Mouse (Mus musculus) lung, postnatal 0 days (tissue): ENCODE results near the gene Ablim2. TPM values are rescaled to one million over a fixed set of nuclear protein-coding genes. Genes with fewer than 3 reads are reported as not detected.
A peak's percentile ranks its signal among the peaks of the same experiment; 100 is the strongest.

Experiments
- ATAC-seq: fragments of 200-750 bp; cut with Nextera tagmentation; 2 replicates; pipeline ENCODE4 v1.8.0; 2017; ENCODE audit warnings: moderate library complexity
- DNase-seq: peaks from one replicate; pipeline ENCODE4 v3.0.0-alpha.2; 2016; ENCODE audit warnings: low spot score
- H3K27ac ChIP-seq: fragments of 300-500 bp; sonication (generic); 2 replicates; pipeline ENCODE4 v1.5.1; 2014; ENCODE audit warnings: antibody characterized with exemption, mild to moderate bottlenecking, low read length, mixed read lengths
- H3K27me3 ChIP-seq: fragments of 300-500 bp; sonication (generic); replicated peaks from 2 replicates; pipeline ENCODE4 v1.6.1; 2014; ENCODE audit warnings: low read length, mixed read lengths; ENCODE audit not compliant: insufficient read depth
- H3K36me3 ChIP-seq: fragments of 300-500 bp; sonication (generic); 2 replicates; pipeline ENCODE4 v1.6.1; 2014; ENCODE audit warnings: low read length, mixed read lengths; ENCODE audit not compliant: insufficient read depth
- H3K4me1 ChIP-seq: fragments of 300-500 bp; sonication (generic); 2 replicates; pipeline ENCODE4 v1.6.1; 2014; ENCODE audit warnings: antibody characterized with exemption, low read depth, low read length, mixed read lengths; ENCODE audit not compliant: insufficient read depth
- H3K4me2 ChIP-seq: fragments of 300-500 bp; sonication (generic); replicated peaks from 2 replicates; pipeline ENCODE4 v1.6.1; 2014; ENCODE audit warnings: low read depth, mild to moderate bottlenecking, low read length, moderate library complexity, mixed read lengths
- H3K4me3 ChIP-seq: fragments of 300-500 bp; sonication (generic); 2 replicates; pipeline ENCODE4 v1.5.1; 2014; ENCODE audit warnings: low read depth, low read length
- H3K9ac ChIP-seq: fragments of 300-500 bp; sonication (generic); replicated peaks from 2 replicates; pipeline ENCODE4 v1.6.1; 2014; ENCODE audit warnings: low read depth, mild to moderate bottlenecking
- H3K9me3 ChIP-seq: fragments of 300-500 bp; sonication (generic); 2 replicates; pipeline ENCODE4 v1.6.1; 2016; ENCODE audit warnings: low read length, mixed read lengths
- CTCF ChIP-seq: IDR thresholded peaks from 2 replicates; pipeline ENCODE4 v1.5.1; 2016; ENCODE audit warnings: antibody characterized with exemption, mild to moderate bottlenecking
- EP300 ChIP-seq: IDR thresholded peaks from 2 replicates; pipeline ENCODE4 v1.6.1; 2016; ENCODE audit warnings: antibody characterized with exemption, mild to moderate bottlenecking, control low read depth
- whole genome bisulfite sequencing: fragments of 180-500 bp; shearing (Covaris S2); extraction: QIAGEN DNeasy Blood & Tissue Kit; methylation state at CpG from one replicate; pipeline ENCODE4 v1.1.7; 2014; 5-methylcytosine and 5-hydroxymethylcytosine counted together
- polyA plus RNA-seq: library from polyadenylated mRNA; unstranded; fragments of >200 nt; fragmentation: Nextera tagmentation; extraction: Ambion mirVana; gene quantifications from 2 replicates; pipeline ENCODE4 v1.2.1, GENCODE M21; 2015

Ablim2 gene
- polyA plus RNA-seq, result 0.74 and 0.75 TPM in 2 replicates

- Histone ChIP-seq H3K4me3 (peak within 1 kb of the TSS; percentile 48), H3K27me3 (peaks cover 23% of the 10 kb centered on the region; the same call in 1 of the 2 replicates), H3K27ac (no peak within 1 kb of the TSS), H3K4me1 (0 out of 2 replicates have a peak, but pooled peaks cover 10% of the 10 kb centered on the region), H3K36me3 (no peaks in the 10 kb centered on the region), H3K9me3 (no peaks in the 10 kb centered on the region), H3K9ac (peak within 1 kb of the TSS; percentile 30; the same call in 1 of the 2 replicates), H3K4me2 (peak within 1 kb of the TSS; percentile 98)
- ATAC-seq, result peak; percentile 96
- TF ChIP-seq CTCF (peak; percentile 43), EP300 (no peak)
- DNase-seq, result peak; percentile 95
- 6% methylated on average over 33 of the region's 35 CpGs for WGBS
These were observed at the start of gene Ablim2 for GRCm38 (mm10) chr5:35757639-35758001. Ablim2 (plus strand) TSS chr5:35757880.

- no peak for TF ChIP-seq EP300
- no peak for TF ChIP-seq CTCF
- Histone ChIP-seq H3K9ac (no peak overlapping the region), H3K4me2 (no peak overlapping the region), H3K4me3 (no peak overlapping the region), H3K36me3 (no peaks in the 10 kb centered on the region; the same call in none of the 2 replicates), H3K4me1 (no peaks in the 10 kb centered on the region), H3K9me3 (no peaks in the 10 kb centered on the region), H3K27ac (no peak overlapping the region), H3K27me3 (no peaks in the 10 kb centered on the region)
- DNase-seq, result no peak
- ATAC-seq, result peak; percentile 8; the same call in 1 of the 2 replicates
- WGBS, result 64% methylated on average over 3 of the region's 3 CpGs
These were observed 47.2 kb upstream of the Ablim2 start for GRCm38 (mm10) chr5:35710481-35710880.

GRCm38 (mm10) chr5:35710931-35711330 is 46.7 kb upstream of the Ablim2 start:
- WGBS, result 65% methylated on average over 3 of the region's 3 CpGs
- DNase-seq, result no peak
- Histone ChIP-seq H3K4me2 (no peak overlapping the region), H3K4me1 (no peaks in the 10 kb centered on the region), H3K9ac (no peak overlapping the region), H3K4me3 (no peak overlapping the region), H3K27ac (no peak overlapping the region), H3K27me3 (no peaks in the 10 kb centered on the region), H3K9me3 (no peaks in the 10 kb centered on the region), H3K36me3 (no peaks in the 10 kb centered on the region; the same call in none of the 2 replicates)
- TF ChIP-seq CTCF (no peak), EP300 (no peak)
- no peak for ATAC-seq

DNA sequence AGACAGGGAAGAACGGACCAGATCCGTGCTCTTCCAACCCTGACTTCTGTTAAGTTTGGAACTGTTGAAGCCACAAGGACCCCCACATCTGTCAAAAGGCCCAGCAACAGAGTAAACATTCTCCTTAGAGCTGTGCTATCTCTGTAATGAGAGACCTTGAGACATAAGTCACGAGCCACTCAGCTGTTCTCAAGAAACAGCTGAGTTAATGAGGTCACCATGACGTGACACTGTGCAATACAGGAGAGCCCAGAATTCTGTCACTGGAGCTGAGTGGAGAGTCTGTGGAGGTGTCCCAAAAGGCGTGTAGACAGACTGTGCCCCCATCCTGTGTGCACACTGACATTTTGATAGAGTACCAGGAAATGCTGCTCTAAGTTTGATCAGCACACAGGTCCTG is 45.2 kb upstream of the Ablim2 start:
- Histone ChIP-seq H3K27me3 (no peaks in the 10 kb centered on the region), H3K4me3 (no peak overlapping the region), H3K27ac (no peak overlapping the region), H3K36me3 (no peaks in the 10 kb centered on the region; the same call in none of the 2 replicates), H3K9ac (no peak overlapping the region), H3K9me3 (no peaks in the 10 kb centered on the region), H3K4me1 (no peaks in the 10 kb centered on the region), H3K4me2 (no peak overlapping the region)
- TF ChIP-seq CTCF (no peak), EP300 (no peak)
- DNase-seq, result no peak
- ATAC-seq, result no peak
- WGBS, result 51% methylated on average over 5 of the region's 5 CpGs

DNA sequence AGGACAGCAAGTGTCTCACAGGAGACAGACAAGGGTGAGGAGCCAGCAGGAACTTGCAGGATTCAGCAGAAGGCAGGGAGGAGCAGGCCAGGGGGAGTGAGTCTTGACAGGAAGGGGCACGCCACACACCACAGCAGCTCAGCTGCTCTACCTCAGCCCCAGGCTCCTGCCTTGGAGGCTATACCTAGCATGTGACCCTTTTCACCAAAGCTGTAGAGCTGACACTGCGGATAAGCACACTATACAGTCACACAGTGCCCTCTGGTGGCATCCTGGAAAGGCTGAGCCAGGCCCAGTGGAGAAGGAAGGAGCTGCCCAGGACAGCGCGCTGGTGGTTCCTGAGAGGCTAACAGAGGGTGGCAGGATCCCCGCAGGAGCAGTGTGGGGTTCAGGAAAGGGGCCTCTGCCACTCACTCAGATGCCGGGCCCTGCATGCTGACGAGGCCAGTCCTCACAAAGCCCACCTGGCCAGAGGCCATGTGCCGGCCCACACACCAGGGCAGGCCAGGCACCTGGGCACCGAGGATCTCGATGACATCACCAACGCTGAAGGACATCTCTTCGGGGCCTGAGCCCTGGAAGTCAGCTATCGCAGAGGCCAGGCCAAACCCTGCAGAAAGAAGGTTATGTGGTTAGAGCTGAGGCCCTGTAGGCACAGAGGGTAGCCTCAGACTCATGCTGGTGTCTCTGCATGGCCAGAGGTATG is 43.9 kb upstream of the Ablim2 start:
- TF ChIP-seq EP300 (no peak), CTCF (peak; percentile 95)
- no peaks in the 10 kb centered on the region for H3K4me1 ChIP-seq
- peaks cover 8% of the 10 kb centered on the region for H3K36me3 ChIP-seq
- DNase-seq (peak; percentile 90), ATAC-seq (peak; percentile 83)
- H3K27me3 ChIP-seq, result no peaks in the 10 kb centered on the region
- no peak overlapping the region for H3K9ac ChIP-seq
- no peak overlapping the region for H3K4me2 ChIP-seq
- H3K9me3 ChIP-seq, result no peaks in the 10 kb centered on the region
- H3K4me3 ChIP-seq, result no peak overlapping the region
- WGBS, result 42% methylated on average over 13 of the region's 13 CpGs
- no peak overlapping the region for H3K27ac ChIP-seq

DNA sequence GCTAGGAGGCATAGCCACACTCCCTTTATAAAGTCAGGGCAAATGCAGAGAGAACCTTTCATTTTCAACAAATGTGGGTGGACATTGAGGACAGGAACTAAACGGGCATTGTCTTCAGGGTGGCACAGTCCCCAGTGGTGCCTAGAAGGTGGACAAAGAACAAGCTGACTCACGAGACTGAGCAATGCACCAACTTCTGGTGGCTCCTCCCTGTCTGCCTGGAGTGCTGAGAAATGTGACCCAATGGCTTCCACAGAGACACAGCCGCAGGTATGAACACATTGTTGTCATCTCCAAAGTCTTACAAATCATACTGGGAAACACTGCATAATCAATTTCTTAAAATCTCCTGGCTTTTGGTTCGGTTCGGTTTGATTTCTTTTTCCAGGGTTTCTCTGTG is 40.2 kb upstream of the Ablim2 start:
- Histone ChIP-seq H3K4me2 (no peak overlapping the region), H3K4me3 (no peak overlapping the region), H3K36me3 (peaks cover 13% of the 10 kb centered on the region), H3K9ac (no peak overlapping the region), H3K27ac (no peak overlapping the region), H3K4me1 (no peaks in the 10 kb centered on the region), H3K9me3 (no peaks in the 10 kb centered on the region), H3K27me3 (no peaks in the 10 kb centered on the region)
- no peak for ATAC-seq
- no peak for DNase-seq
- TF ChIP-seq EP300, result no peak
- no peak for TF ChIP-seq CTCF
- 85% methylated on average over 5 of the region's 5 CpGs for WGBS
